8 mouse cellular contexts compared by ENCODE assay signal in genomic region chr3:122140589-122141400, GRCm38 (mm10).
DNase-seq lines count a peak whose midpoint lies in the region; ATAC-seq and TF ChIP-seq lines count a peak whose summit lies in the region.

No protein-coding gene starts in this region.

- H3K36me3 ChIP-seq in heart, postnatal 0 days (replicated peaks; ENCODE audit: control insufficient read depth, insufficient read depth, low read length): no peaks in the 10 kb centered on the region; the same call in 1 of the 2 replicates
- H3K36me3 ChIP-seq in lung, embryonic 15.5 days: no peaks in the 10 kb centered on the region

- peaks cover 8% of the 10 kb centered on the region; the same call in 1 of the 2 replicates for H3K4me1 ChIP-seq in heart, postnatal 0 days (ENCODE audit: control insufficient read depth, insufficient read depth)
- no peaks in the 10 kb centered on the region for H3K4me1 ChIP-seq in lung, embryonic 15.5 days

- peak; percentile 91 for TF ChIP-seq CTCF in heart, postnatal 0 days (IDR thresholded peaks at IDR 0.05; ENCODE audit: low read depth)

- H3K27me3 ChIP-seq in heart, postnatal 0 days (ENCODE audit: control insufficient read depth, insufficient read depth, low read length): no peaks in the 10 kb centered on the region
- H3K27me3 ChIP-seq in lung, embryonic 15.5 days: no peaks in the 10 kb centered on the region

- no peak overlapping the region for H3K27ac ChIP-seq in heart, postnatal 0 days (ENCODE audit: low read depth)
- no peak overlapping the region for H3K27ac ChIP-seq in lung, embryonic 15.5 days

- ATAC-seq in CD4-positive, CD25-positive, alpha-beta regulatory T cell, adult 4 months: no peak
- ATAC-seq in heart, postnatal 0 days (ENCODE audit: insufficient read depth, low read depth): peak; percentile 56; the same call in 1 of the 2 replicates
- peak; percentile 62; the same call in 1 of the 2 replicates for ATAC-seq in lung, embryonic 15.5 days (ENCODE audit: borderline replicate concordance, extremely low read depth, low FRiP score, low TSS enrichment)

- 60% methylated on average over 18 of the region's 18 CpGs for WGBS in heart, postnatal 0 days
- WGBS in lung, embryonic 15.5 days: 58% methylated on average over 18 of the region's 18 CpGs

- DNase-seq in CD4-positive, CD25-positive, alpha-beta regulatory T cell, adult 2 months (ENCODE audit: low read depth, low spot score): peak; percentile 48
- DNase-seq in adrenal gland, adult 18-20 months (ENCODE audit: low spot score in 2 of 2): peak; percentile 58 to 66
- DNase-seq in embryo, embryonic 11.5 days (ENCODE audit: low read depth, low spot score): peak; percentile 40
- DNase-seq in heart, postnatal 0 days (ENCODE audit: low spot score): peak; percentile 89
- peak; percentile 82 for DNase-seq in kidney, postnatal 14 days
- DNase-seq in right cerebral cortex, postnatal 4 days: peak; percentile 53

- no peak overlapping the region for H3K9ac ChIP-seq in heart, postnatal 0 days (replicated peaks; ENCODE audit: low read depth, low read length)
- H3K9ac ChIP-seq in lung, embryonic 15.5 days: no peak overlapping the region

- no peak overlapping the region for H3K4me2 ChIP-seq in heart, postnatal 0 days (ENCODE audit: low read depth, low read length)
- H3K4me2 ChIP-seq in lung, embryonic 15.5 days: no peak overlapping the region

- no peak overlapping the region for H3K4me3 ChIP-seq in heart, postnatal 0 days (ENCODE audit: low read depth, low read length)
- H3K4me3 ChIP-seq in lung, embryonic 15.5 days: no peak overlapping the region

- no peaks in the 10 kb centered on the region for H3K9me3 ChIP-seq in heart, postnatal 0 days (replicated peaks; ENCODE audit: control insufficient read depth, low read length)
- no peaks in the 10 kb centered on the region for H3K9me3 ChIP-seq in lung, embryonic 15.5 days

- no peak for TF ChIP-seq EP300 in heart, postnatal 0 days (IDR thresholded peaks at IDR 0.05; ENCODE audit: low read depth)
